Mouse (Mus musculus) forebrain, postnatal 0 days (tissue): ENCODE results near the gene Pigs. TPM values are rescaled to one million over a fixed set of nuclear protein-coding genes. Genes with fewer than 3 reads are reported as not detected.

Source experiments
- ATAC-seq: fragments of 200-750 bp; cut with Nextera tagmentation; 2 replicates; pipeline ENCODE4 v1.8.0; 2017; ENCODE audit warnings: mild to moderate bottlenecking, moderate library complexity
- DNase-seq: peaks from one replicate; pipeline ENCODE4 v3.0.0-alpha.2; 2015
- H3K27ac ChIP-seq: fragments of 300-500 bp; sonication (generic); 2 replicates; pipeline ENCODE4 v1.5.1; 2014; ENCODE audit warnings: low read depth, mild to moderate bottlenecking, antibody characterized with exemption, low read length, moderate library complexity, mixed read lengths
- H3K27me3 ChIP-seq: fragments of 300-500 bp; sonication (generic); 2 replicates; pipeline ENCODE4 v1.6.1; 2014; ENCODE audit warnings: mild to moderate bottlenecking, low read length, mixed read lengths; ENCODE audit not compliant: insufficient read depth
- H3K36me3 ChIP-seq: fragments of 300-500 bp; sonication (generic); 2 replicates; pipeline ENCODE4 v1.6.1; 2014; ENCODE audit warnings: mild to moderate bottlenecking, moderate library complexity; ENCODE audit not compliant: insufficient read depth
- H3K4me1 ChIP-seq: fragments of 300-500 bp; sonication (generic); 2 replicates; pipeline ENCODE4 v1.6.1; 2014; ENCODE audit warnings: antibody characterized with exemption; ENCODE audit not compliant: insufficient read depth
- H3K4me2 ChIP-seq: fragments of 300-500 bp; sonication (generic); 2 replicates; pipeline ENCODE4 v1.6.1; 2014; ENCODE audit warnings: low read depth, mild to moderate bottlenecking, moderate library complexity
- H3K4me3 ChIP-seq: fragments of 300-500 bp; sonication (generic); 2 replicates; pipeline ENCODE4 v1.5.1; 2014; ENCODE audit warnings: low read depth, low read length, mixed read lengths
- H3K9ac ChIP-seq: fragments of 300-500 bp; sonication (generic); 2 replicates; pipeline ENCODE4 v1.6.1; 2014; ENCODE audit warnings: mild to moderate bottlenecking
- H3K9me3 ChIP-seq: fragments of 300-500 bp; sonication (generic); 2 replicates; pipeline ENCODE4 v1.6.1; 2016; ENCODE audit warnings: low read length
- CTCF ChIP-seq: sonication (generic); IDR thresholded peaks from 2 replicates; pipeline ENCODE4 v1.5.1; 2016; ENCODE audit warnings: antibody characterized with exemption, control low read depth, low read depth
- WGBS: fragments of 180-500 bp; shearing (Covaris S2); extraction: QIAGEN DNeasy Blood & Tissue Kit; methylation state at CpG from one replicate; pipeline ENCODE4 v1.1.7; 2014; 5-methylcytosine and 5-hydroxymethylcytosine counted together
- polyA plus RNA-seq: library from polyadenylated mRNA; unstranded; fragments of >200 nt; fragmentation: Nextera tagmentation; extraction: Ambion mirVana; gene quantifications from 2 replicates; pipeline ENCODE4 v1.2.1, GENCODE M21; 2015
- total RNA-seq: library from RNA; depleted of rRNA; stranded (reverse); fragments of >200 nt; gene quantifications from 2 replicates; pipeline ENCODE4 v1.2.3, GENCODE M21; 2014

Pigs gene
- total and polyA plus RNA-seq, 2 experiments from 2014 or later: 43.1 to 76.8 TPM

GRCm38 (mm10) chr11:78363309-78364007, 35.2 kb downstream of the Pigs start:
- DNase-seq: no peak
- no peak overlapping the region for H3K4me3 ChIP-seq
- WGBS: 86% methylated on average over 13 of the region's 13 CpGs
- no peaks in the 10 kb centered on the region for H3K4me1 ChIP-seq
- H3K27me3 ChIP-seq: no peaks in the 10 kb centered on the region
- no peaks in the 10 kb centered on the region for H3K36me3 ChIP-seq
- H3K4me2 ChIP-seq: no peak overlapping the region
- no peak overlapping the region for H3K27ac ChIP-seq
- H3K9ac ChIP-seq: no peak overlapping the region
- no peak for ATAC-seq
- H3K9me3 ChIP-seq: no peaks in the 10 kb centered on the region
- no peak for TF ChIP-seq CTCF

- no peaks in the 10 kb centered on the region for H3K4me1 ChIP-seq
- no peak overlapping the region for H3K9ac ChIP-seq
- WGBS: 60% methylated on average over 8 of the region's 8 CpGs
- H3K27ac ChIP-seq: no peak overlapping the region
- ATAC-seq (no peak), DNase-seq (no peak)
- no peak overlapping the region for H3K4me2 ChIP-seq
- H3K27me3 ChIP-seq: no peaks in the 10 kb centered on the region
- no peak overlapping the region for H3K4me3 ChIP-seq
- no peak for TF ChIP-seq CTCF
- no peaks in the 10 kb centered on the region for H3K36me3 ChIP-seq
- no peaks in the 10 kb centered on the region for H3K9me3 ChIP-seq
Observed at GRCm38 (mm10) chr11:78364103-78364502, 35.9 kb downstream of the Pigs start.

- H3K36me3 ChIP-seq: no peaks in the 10 kb centered on the region
- H3K4me2 ChIP-seq: no peak overlapping the region
- WGBS: 90% methylated on average over 15 of the region's 15 CpGs
- no peak overlapping the region for H3K27ac ChIP-seq
- TF ChIP-seq CTCF: no peak
- no peaks in the 10 kb centered on the region for H3K4me1 ChIP-seq
- no peak overlapping the region for H3K9ac ChIP-seq
- H3K4me3 ChIP-seq: no peak overlapping the region
- ATAC-seq (no peak), DNase-seq (no peak)
- H3K9me3 ChIP-seq: no peaks in the 10 kb centered on the region
- no peaks in the 10 kb centered on the region for H3K27me3 ChIP-seq
Observed at GRCm38 (mm10) chr11:78367456-78368225, 39.4 kb downstream of the Pigs start.

DNA sequence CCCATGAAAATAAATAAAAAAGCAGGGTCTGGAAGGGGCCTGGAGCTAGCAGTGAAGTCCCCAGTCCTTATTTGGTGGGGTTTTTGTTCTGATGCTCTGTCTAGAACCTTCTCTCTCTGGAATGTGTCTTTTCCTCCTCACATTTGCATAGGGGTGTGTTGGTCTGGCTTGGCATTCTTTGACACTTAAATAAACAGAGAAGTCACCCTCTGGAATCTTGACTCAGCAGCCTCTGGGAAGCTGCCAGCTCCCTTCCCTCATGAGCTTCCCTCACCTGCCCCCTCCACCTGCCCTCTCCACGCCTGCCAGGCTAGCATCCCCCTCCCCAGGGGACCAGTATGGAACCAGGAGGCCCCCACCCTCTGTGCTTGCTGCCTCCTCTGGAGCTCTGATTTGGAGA, 42.2 kb downstream of the Pigs start:
- no peak overlapping the region for H3K4me2 ChIP-seq
- no peak overlapping the region for H3K27ac ChIP-seq
- no peaks in the 10 kb centered on the region for H3K9me3 ChIP-seq
- DNase-seq (no peak), ATAC-seq (no peak)
- no peaks in the 10 kb centered on the region for H3K4me1 ChIP-seq
- no peak overlapping the region for H3K4me3 ChIP-seq
- no peaks in the 10 kb centered on the region for H3K27me3 ChIP-seq
- no peaks in the 10 kb centered on the region for H3K36me3 ChIP-seq
- no peak for TF ChIP-seq CTCF
- WGBS: 62% methylated on average over 1 of the region's 1 CpGs
- no peak overlapping the region for H3K9ac ChIP-seq

GRCm38 (mm10) chr11:78371711-78372110, 43.5 kb downstream of the Pigs start:
- H3K4me3 ChIP-seq: no peak overlapping the region
- WGBS: 93% methylated on average over 11 of the region's 11 CpGs
- H3K27ac ChIP-seq: no peak overlapping the region
- no peak for DNase-seq
- ATAC-seq: no peak
- no peak overlapping the region for H3K9ac ChIP-seq
- no peak overlapping the region for H3K4me2 ChIP-seq
- H3K9me3 ChIP-seq: no peaks in the 10 kb centered on the region
- no peaks in the 10 kb centered on the region for H3K36me3 ChIP-seq
- no peak for TF ChIP-seq CTCF
- no peaks in the 10 kb centered on the region for H3K4me1 ChIP-seq
- no peaks in the 10 kb centered on the region for H3K27me3 ChIP-seq

DNA sequence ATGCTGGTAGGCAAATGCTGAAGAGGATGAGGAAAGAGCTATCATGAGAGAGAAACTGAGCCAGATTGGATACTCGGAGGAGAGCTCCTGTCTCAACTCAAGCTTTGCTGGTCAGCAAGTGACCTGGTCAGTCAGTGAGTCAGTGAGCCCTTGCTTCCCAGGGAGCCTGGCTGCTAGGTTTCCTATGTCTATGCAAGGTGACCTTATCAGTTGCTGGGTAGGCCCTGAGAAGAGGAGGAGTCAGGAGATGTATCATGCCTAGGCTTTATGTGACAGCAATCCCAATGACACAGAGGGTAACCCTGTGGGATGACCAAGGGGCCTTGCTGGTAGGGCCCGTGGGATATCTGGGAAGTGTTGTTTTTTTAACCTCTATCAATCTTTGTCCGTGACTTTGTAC, 44.0 kb downstream of the Pigs start:
- ATAC-seq (no peak), DNase-seq (no peak)
- Histone ChIP-seq H3K4me2 (no peak overlapping the region), H3K27ac (no peak overlapping the region), H3K9me3 (no peaks in the 10 kb centered on the region), H3K4me3 (no peak overlapping the region), H3K9ac (no peak overlapping the region), H3K4me1 (no peaks in the 10 kb centered on the region), H3K27me3 (no peaks in the 10 kb centered on the region), H3K36me3 (no peaks in the 10 kb centered on the region)
- no peak for TF ChIP-seq CTCF
- WGBS: 89% methylated on average over 3 of the region's 3 CpGs

DNA sequence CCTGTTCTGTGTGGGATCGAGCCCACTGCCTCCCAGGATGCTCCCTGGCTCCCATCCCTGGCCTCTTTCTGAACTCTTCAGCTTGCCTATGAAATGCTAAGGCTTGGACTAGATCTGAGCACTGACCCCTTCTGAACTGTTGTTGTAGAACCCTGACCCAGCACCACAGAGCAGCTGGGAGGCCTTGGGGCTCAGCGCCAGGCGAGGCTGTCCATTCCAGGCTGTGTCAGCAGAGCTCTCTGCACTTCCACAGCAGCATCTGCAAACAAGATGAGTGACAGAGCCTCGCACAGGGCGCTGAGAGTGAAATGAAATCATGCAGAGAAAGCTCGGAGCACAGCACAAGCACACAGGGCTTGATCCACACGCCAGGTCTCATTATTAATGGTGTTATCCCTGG, 44.4 kb downstream of the Pigs start:
- Histone ChIP-seq H3K4me3 (no peak overlapping the region), H3K9ac (no peak overlapping the region), H3K36me3 (no peaks in the 10 kb centered on the region), H3K9me3 (no peaks in the 10 kb centered on the region), H3K27ac (no peak overlapping the region), H3K27me3 (no peaks in the 10 kb centered on the region), H3K4me2 (no peak overlapping the region), H3K4me1 (no peaks in the 10 kb centered on the region)
- ATAC-seq: no peak
- no peak for DNase-seq
- no peak for TF ChIP-seq CTCF
- WGBS: 65% methylated on average over 7 of the region's 7 CpGs
